9 mouse cellular contexts compared by ENCODE assay signal in genomic region chrX:93299046-93299626, GRCm38 (mm10). TPM values are rescaled to one million over a fixed set of nuclear protein-coding genes. Genes with fewer than 3 reads are reported as not detected.
DNase-seq lines count a peak whose midpoint lies in the region; ATAC-seq and TF ChIP-seq lines count a peak whose summit lies in the region.
"Had no signal": no experiment of that assay in that cellular context is flagged by ENCODE, and none has a peak within 500 bp of the region (broad histone marks: within the 10 kb centered on the region; RNA-seq: fewer than 3 reads in every experiment).

No protein-coding gene starts in this region.

- peak overlapping the region; percentile 44 for H3K4me2 ChIP-seq in embryonic facial prominence, embryonic 15.5 days (replicated peaks)
- peak overlapping the region; percentile 25; the same call in 1 of the 2 replicates for H3K4me2 ChIP-seq in intestine, embryonic 14.5 days (ENCODE audit: low read length)
- peak overlapping the region; percentile 35 for H3K4me2 ChIP-seq in neural tube, embryonic 13.5 days

- WGBS in embryonic facial prominence, embryonic 15.5 days: 15% methylated on average over 43 of the region's 43 CpGs
- WGBS in intestine, embryonic 14.5 days: 10% methylated on average over 43 of the region's 43 CpGs
- WGBS in neural tube, embryonic 13.5 days: 12% methylated on average over 41 of the region's 43 CpGs

- H3K9ac ChIP-seq in embryonic facial prominence, embryonic 15.5 days: no peak overlapping the region
- H3K9ac ChIP-seq in intestine, embryonic 14.5 days (ENCODE audit: low read length): no peak overlapping the region
- no peak overlapping the region for H3K9ac ChIP-seq in neural tube, embryonic 13.5 days

- peaks cover 12% of the 10 kb centered on the region for H3K4me1 ChIP-seq in embryonic facial prominence, embryonic 15.5 days
- H3K4me1 ChIP-seq in intestine, embryonic 14.5 days (replicated peaks; ENCODE audit: control insufficient read depth, insufficient read depth, low read length): no peaks in the 10 kb centered on the region
- peaks cover 11% of the 10 kb centered on the region for H3K4me1 ChIP-seq in neural tube, embryonic 13.5 days (replicated peaks)

- no peaks in the 10 kb centered on the region for H3K9me3 ChIP-seq in embryonic facial prominence, embryonic 15.5 days (replicated peaks)
- H3K9me3 ChIP-seq in intestine, embryonic 14.5 days (ENCODE audit: control insufficient read depth, low read length): no peaks in the 10 kb centered on the region
- no peaks in the 10 kb centered on the region for H3K9me3 ChIP-seq in neural tube, embryonic 13.5 days

- peak overlapping the region; percentile 13; the same call in 1 of the 2 replicates for H3K4me3 ChIP-seq in left cerebral cortex, adult 2 months
- peak overlapping the region; percentile 30 for H3K4me3 ChIP-seq in embryonic facial prominence, embryonic 15.5 days (replicated peaks)
- H3K4me3 ChIP-seq in intestine, embryonic 14.5 days (ENCODE audit: low read depth, low read length): 0 out of 2 replicates have a peak overlapping the region, but pooled peaks have one; percentile 8
- no peak overlapping the region for H3K4me3 ChIP-seq in neural tube, embryonic 13.5 days

- intact Hi-C loops in left cerebral cortex, adult 2 months (cut with DNase I): loop anchor here (10.0 kb wide), 1 partner anchor 256 kb away; no protein-coding TSS in a partner anchor
- intact Hi-C loops in left cerebral cortex, postnatal 36 days (cut with DNase I): no loop called here

- no peaks in the 10 kb centered on the region for H3K36me3 ChIP-seq in embryonic facial prominence, embryonic 15.5 days
- no peaks in the 10 kb centered on the region for H3K36me3 ChIP-seq in intestine, embryonic 14.5 days (ENCODE audit: control insufficient read depth, insufficient read depth, low read length)
- H3K36me3 ChIP-seq in neural tube, embryonic 13.5 days: no peaks in the 10 kb centered on the region

- no peak for TF ChIP-seq CTCF in left cerebral cortex, adult 2 months (IDR thresholded peaks at IDR 0.05)

- ATAC-seq in embryonic facial prominence, embryonic 15.5 days (ENCODE audit: insufficient number of reproducible peaks, low FRiP score, low TSS enrichment, low read depth): no peak
- no peak for ATAC-seq in intestine, embryonic 14.5 days (replicated peaks; ENCODE audit: low FRiP score, low TSS enrichment, low read depth)
- ATAC-seq in neural tube, embryonic 13.5 days (ENCODE audit: low read depth): no peak

- peaks cover 80% of the 10 kb centered on the region for H3K27me3 ChIP-seq in embryonic facial prominence, embryonic 15.5 days
- H3K27me3 ChIP-seq in intestine, embryonic 14.5 days (replicated peaks; ENCODE audit: control insufficient read depth, insufficient read depth, low read length): peaks cover 90% of the 10 kb centered on the region
- H3K27me3 ChIP-seq in neural tube, embryonic 13.5 days: peaks cover 94% of the 10 kb centered on the region

- H3K27ac ChIP-seq in left cerebral cortex, adult 2 months: no peak overlapping the region
- H3K27ac ChIP-seq in embryonic facial prominence, embryonic 15.5 days (replicated peaks): no peak overlapping the region
- no peak overlapping the region for H3K27ac ChIP-seq in intestine, embryonic 14.5 days (ENCODE audit: low read depth)
- no peak overlapping the region for H3K27ac ChIP-seq in neural tube, embryonic 13.5 days (replicated peaks)

- DNase-seq in left cerebral cortex, adult 2 months (ENCODE audit: extremely low spot score in 1 of 2, low spot score in 2 of 2): no peak
- DNase-seq in left cerebral cortex, adult 11 months (ENCODE audit: low spot score): no peak
- DNase-seq in intestine, embryonic 14.5 days (ENCODE audit: low spot score): no peak
- DNase-seq in cerebellum, adult 9-11 months: no peak
- no peak for DNase-seq in cerebellum, adult 8-10 months
- no peak for DNase-seq in left cerebral cortex, postnatal 36 days (ENCODE audit: low spot score in 2 of 2)
- DNase-seq: lung, postnatal 4 days had no signal

RNA-seq across cellular contexts. Expression of gene Arx, which starts 12.9 kb away (rescaled TPM):
- total RNA-seq in left cerebral cortex, adult 2 months (2021): 10 to 100 TPM; 19.7 to 20.9 TPM
- 0.88 and 1.0 TPM in 2 replicates for polyA plus RNA-seq in embryonic facial prominence, embryonic 15.5 days (2015; fragmentation: Nextera tagmentation; extraction: Ambion mirVana)
- polyA plus RNA-seq in intestine, embryonic 14.5 days (2014; fragmentation: Nextera tagmentation; extraction: Ambion mirVana): 0.46 TPM in 1 of 2 replicates, not detected in the other
- 1.2 and 1.8 TPM in 2 replicates for polyA plus RNA-seq in neural tube, embryonic 13.5 days (2015; fragmentation: Nextera tagmentation; extraction: Ambion mirVana)
- total RNA-seq in left cerebral cortex, postnatal 36 days (2021): 10 to 100 TPM; 20.1 to 21.5 TPM
